Mouse (Mus musculus) adrenal gland, adult 2 months (tissue): ENCODE results near the gene Dnajb11. TPM values are rescaled to one million over a fixed set of nuclear protein-coding genes. Genes with fewer than 3 reads are reported as not detected.

Experiments
- DNase-seq: peaks from one replicate; pipeline ENCODE4 v3.0.0; 2021
- long read RNA-seq: library from polyadenylated mRNA; stranded (forward); transcript quantifications from one replicate; pipeline ENCODE4 v2.0.0, GENCODE M21; 2021
- polyA plus RNA-seq: library from polyadenylated mRNA; depleted of rRNA; stranded (reverse); fragments of >200 nt; gene quantifications from 2 replicates; pipeline ENCODE4 v1.2.3, GENCODE M21; 2012; rRNA removed
- total RNA-seq, 2 experiments: library from RNA; stranded (reverse); gene quantifications; 2 replicates each; pipeline ENCODE4 v1.2.3; 2021

The Dnajb11 gene
- 10 to 100 TPM; 64.1 to 73.2 TPM for total RNA-seq
- polyA plus RNA-seq: 18.3 and 21.1 TPM in 2 replicates
- long read RNA-seq, transcript Dnajb11-201 (10 exons, 1,927 nt): major isoform, 106 of 112 reads
- long read RNA-seq, partial matches to known transcripts: 4 of 112 reads
- long read RNA-seq, other reads (novel, unspliced or antisense): 1 of 112 reads

- peak; percentile 100 for DNase-seq
Observed at GRCm38 (mm10) chr16:22857431-22858113, at the start of gene Dnajb11, which contains the start of gene Tbccd1. Gene Dnajb11 (plus strand): TSS chr16:22857845. Gene Tbccd1 (minus strand): TSS chr16:22857669.

GRCm38 (mm10) chr16:22811477-22811876 is 46.2 kb upstream of the Dnajb11 start, which contains the start of gene Crygs:
Gene Crygs (minus strand): TSS chr16:22811577.
- no peak for DNase-seq

GRCm38 (mm10) chr16:22820731-22821130 is 36.9 kb upstream of the Dnajb11 start:
- DNase-seq: no peak

GRCm38 (mm10) chr16:22832932-22833525 is 24.6 kb upstream of the Dnajb11 start:
- no peak for DNase-seq

- DNase-seq: no peak
Observed at GRCm38 (mm10) chr16:22839146-22839857, 18.3 kb upstream of the Dnajb11 start.

GRCm38 (mm10) chr16:22842871-22843270 is 14.8 kb upstream of the Dnajb11 start:
- no peak for DNase-seq

GRCm38 (mm10) chr16:22844061-22844801 is 13.4 kb upstream of the Dnajb11 start:
- DNase-seq: peak; percentile 91

- no peak for DNase-seq
Observed at GRCm38 (mm10) chr16:22844834-22845233, 12.8 kb upstream of the Dnajb11 start.

- peak; percentile 15 for DNase-seq
Observed at GRCm38 (mm10) chr16:22845481-22845880, 12.2 kb upstream of the Dnajb11 start.

GRCm38 (mm10) chr16:22847686-22848085 is 10.0 kb upstream of the Dnajb11 start:
- no peak for DNase-seq

- DNase-seq: no peak
Observed at GRCm38 (mm10) chr16:22848331-22848730, 9.3 kb upstream of the Dnajb11 start.

GRCm38 (mm10) chr16:22852709-22853108 is 4.9 kb upstream of the Dnajb11 start:
- DNase-seq: no peak

GRCm38 (mm10) chr16:22856773-22857172 is 872 bp upstream of the Dnajb11 start:
- DNase-seq: no peak

- no peak for DNase-seq
Observed at GRCm38 (mm10) chr16:22872397-22872796, 14.8 kb downstream of the Dnajb11 start.

- DNase-seq: no peak
Observed at GRCm38 (mm10) chr16:22873369-22873768, 15.7 kb downstream of the Dnajb11 start.

- no peak for DNase-seq
Observed at GRCm38 (mm10) chr16:22876218-22877043, 18.8 kb downstream of the Dnajb11 start.

GRCm38 (mm10) chr16:22877660-22878390 is 20.2 kb downstream of the Dnajb11 start:
- no peak for DNase-seq

- DNase-seq: no peak
Observed at GRCm38 (mm10) chr16:22878716-22879115, 21.1 kb downstream of the Dnajb11 start.

- no peak for DNase-seq
Observed at GRCm38 (mm10) chr16:22879945-22880595, 22.4 kb downstream of the Dnajb11 start.

- no peak for DNase-seq
Observed at GRCm38 (mm10) chr16:22880900-22881299, 23.3 kb downstream of the Dnajb11 start.
